Comparison of ENCODE assay signal across 10 mouse cellular contexts in the genomic region with DNA sequence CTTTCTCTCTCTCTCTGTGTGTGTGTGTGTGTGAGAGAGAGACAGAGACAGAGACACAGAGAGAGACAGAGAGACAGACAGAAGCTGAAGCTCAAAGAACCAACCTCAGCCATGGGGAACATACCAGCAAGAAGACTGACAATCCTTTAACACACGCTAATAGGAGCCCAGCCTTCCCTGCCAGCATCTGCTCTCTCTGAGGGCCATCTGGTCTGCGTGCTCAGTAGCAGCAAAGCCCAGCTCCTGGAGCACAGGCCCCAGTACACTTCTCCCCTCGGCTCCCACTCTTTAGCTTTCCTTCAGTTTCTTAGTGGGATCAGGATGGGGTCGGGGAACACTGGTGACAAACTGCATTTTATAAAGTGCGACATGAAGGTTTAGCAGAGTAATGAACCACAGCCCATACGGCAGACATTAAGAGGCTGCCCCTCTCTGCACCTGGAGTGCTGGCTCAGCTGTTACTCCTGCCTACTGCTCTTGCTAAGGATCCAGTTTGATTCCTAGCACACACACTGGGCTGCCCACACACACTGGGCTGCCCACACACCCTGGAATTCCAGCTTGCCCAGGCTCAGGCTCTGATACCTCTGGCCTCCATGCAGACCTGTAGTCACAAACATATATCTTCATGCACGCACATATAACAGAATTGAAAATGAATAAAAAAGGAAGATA. TPM values are rescaled to one million over a fixed set of nuclear protein-coding genes. Genes with fewer than 3 reads are reported as not detected.
A peak's percentile ranks its signal among the peaks of the same experiment; 100 is the strongest.
DNase-seq lines count a peak whose midpoint lies in the region; ATAC-seq and TF ChIP-seq lines count a peak whose summit lies in the region.
"Had no signal": no experiment of that assay in that cellular context is flagged by ENCODE, and none has a peak within 500 bp of the region (broad histone marks: within the 10 kb centered on the region; RNA-seq: fewer than 3 reads in every experiment).

No protein-coding gene starts in this region.

- H3K9ac ChIP-seq in heart, embryonic 11.5 days (ENCODE audit: low read depth, low read length), result peak overlapping the region; percentile 79
- H3K9ac ChIP-seq in forebrain, postnatal 0 days, result no peak overlapping the region
- H3K9ac ChIP-seq: liver, embryonic 15.5 days had no signal

- no peaks in the 10 kb centered on the region for H3K36me3 ChIP-seq in heart, embryonic 11.5 days (ENCODE audit: control insufficient read depth, insufficient read depth, low read length)
- no peaks in the 10 kb centered on the region for H3K36me3 ChIP-seq in forebrain, postnatal 0 days (ENCODE audit: insufficient read depth)
- no peaks in the 10 kb centered on the region for H3K36me3 ChIP-seq in kidney, adult 2 months (ENCODE audit: control insufficient read depth, insufficient read depth, low read length)
- H3K36me3 ChIP-seq: liver, embryonic 15.5 days had no signal

- DNase-seq in heart, adult 9 months (ENCODE audit: low spot score in 2 of 2), result no peak
- peak; percentile 60 to 67 for DNase-seq in cerebellum, postnatal 14 days
- DNase-seq in forebrain, postnatal 0 days, result peak; percentile 51
- peak; percentile 29 to 33 for DNase-seq in left cerebral cortex, postnatal 36 days (ENCODE audit: low spot score in 2 of 2)
- DNase-seq in adrenal gland, adult 8-10 months, result no peak
- DNase-seq in kidney, adult 2 months, result no peak
- no peak for DNase-seq in kidney, postnatal 10 days

- ATAC-seq in heart, embryonic 11.5 days (replicated peaks; ENCODE audit: insufficient number of reproducible peaks, low FRiP score, low TSS enrichment), result no peak
- peak; percentile 79 for ATAC-seq in forebrain, postnatal 0 days

- TF ChIP-seq POLR2A in kidney, adult 2 months (IDR thresholded peaks at IDR 0.05; ENCODE audit: low read depth, low read length), result no peak

- no peak for TF ChIP-seq CTCF in forebrain, postnatal 0 days (IDR thresholded peaks at IDR 0.05; ENCODE audit: low read depth)
- no peak for TF ChIP-seq CTCF in kidney, adult 2 months (conservative IDR thresholded peaks at IDR 0.05; ENCODE audit: insufficient read depth, insufficient read length, low read depth, low read length)

- H3K4me3 ChIP-seq in heart, embryonic 11.5 days (ENCODE audit: low read depth, low read length), result peak overlapping the region; percentile 39
- no peak overlapping the region for H3K4me3 ChIP-seq in forebrain, postnatal 0 days (ENCODE audit: low read depth, low read length)
- no peak overlapping the region for H3K4me3 ChIP-seq in kidney, adult 2 months (ENCODE audit: insufficient read depth, low read depth, low read length)
- H3K4me3 ChIP-seq: liver, embryonic 15.5 days had no signal

- H3K4me1 ChIP-seq in heart, embryonic 11.5 days (ENCODE audit: control insufficient read depth, insufficient read depth, low read length), result peaks cover 22% of the 10 kb centered on the region
- H3K4me1 ChIP-seq in forebrain, postnatal 0 days (ENCODE audit: insufficient read depth), result no peaks in the 10 kb centered on the region
- H3K4me1 ChIP-seq in kidney, adult 2 months (ENCODE audit: control insufficient read depth, insufficient read depth, low read length), result no peaks in the 10 kb centered on the region

- no peaks in the 10 kb centered on the region for H3K9me3 ChIP-seq in heart, embryonic 11.5 days (replicated peaks; ENCODE audit: control insufficient read depth, low read length)
- H3K9me3 ChIP-seq in forebrain, postnatal 0 days (ENCODE audit: low read length), result no peaks in the 10 kb centered on the region
- H3K9me3 ChIP-seq: liver, embryonic 15.5 days had no signal

- 48% methylated on average over 7 of the region's 7 CpGs for WGBS in heart, embryonic 11.5 days (ENCODE audit: insufficient replicate concordance)
- WGBS in forebrain, postnatal 0 days, result 54% methylated on average over 7 of the region's 7 CpGs
- 69% methylated on average over 7 of the region's 7 CpGs for WGBS in kidney, adult 2 months

- intact Hi-C loops in left cerebral cortex, postnatal 36 days (cut with DNase I), result no loop called here

- peak overlapping the region; percentile 94 for H3K27ac ChIP-seq in heart, embryonic 11.5 days (ENCODE audit: low read depth, low read length)
- H3K27ac ChIP-seq in forebrain, postnatal 0 days (ENCODE audit: low read depth, low read length), result no peak overlapping the region
- no peak overlapping the region for H3K27ac ChIP-seq in kidney, adult 2 months (ENCODE audit: insufficient read depth, low read depth, low read length)
- H3K27ac ChIP-seq: liver, embryonic 15.5 days had no signal

- H3K27me3 ChIP-seq in heart, embryonic 11.5 days (ENCODE audit: control insufficient read depth, insufficient read depth, low read length), result no peaks in the 10 kb centered on the region
- no peaks in the 10 kb centered on the region for H3K27me3 ChIP-seq in forebrain, postnatal 0 days (ENCODE audit: insufficient read depth, low read length)
- no peaks in the 10 kb centered on the region for H3K27me3 ChIP-seq in kidney, adult 2 months (replicated peaks; ENCODE audit: control insufficient read depth, insufficient read depth, low read length)

- H3K4me2 ChIP-seq in heart, embryonic 11.5 days, result peak overlapping the region; percentile 71
- no peak overlapping the region for H3K4me2 ChIP-seq in forebrain, postnatal 0 days (ENCODE audit: low read depth)
- H3K4me2 ChIP-seq: liver, embryonic 15.5 days had no signal

RNA-seq across cellular contexts. Expression of a gene that starts 1.2 kb away (rescaled TPM):
- polyA plus RNA-seq in heart, embryonic 11.5 days (2014; fragmentation: Nextera tagmentation; extraction: Ambion mirVana), result 50.9 and 62.4 TPM in 2 replicates
- 0.15 and 0.48 TPM in 2 replicates for total RNA-seq in forebrain, postnatal 0 days (2014; rRNA removed)
- 0.16 and 0.31 TPM in 2 replicates for polyA plus RNA-seq in forebrain, postnatal 0 days (2015; fragmentation: Nextera tagmentation; extraction: Ambion mirVana)
- under 1 TPM; 0.10 to 0.25 TPM for total RNA-seq in left cerebral cortex, postnatal 36 days (2021)
- total RNA-seq in adrenal gland, adult 8-10 months (2022), result 1 to 10 TPM in 3 of 4 experiments, under 1 TPM in 1; 0.66 to 3.4 (median 1.0) TPM
- polyA plus RNA-seq in kidney, adult 2 months (2012; rRNA removed), result 0.24 and 0.66 TPM in 2 replicates
- total RNA-seq: MEL had no signal

RNA-seq across cellular contexts. Expression of a gene that starts 5.5 kb away (rescaled TPM):
- polyA plus RNA-seq in heart, embryonic 11.5 days (2014; fragmentation: Nextera tagmentation; extraction: Ambion mirVana), result 5.9 and 6.2 TPM in 2 replicates
- total RNA-seq in forebrain, postnatal 0 days (2014; rRNA removed), result 7.1 and 8.7 TPM in 2 replicates
- 4.2 and 5.4 TPM in 2 replicates for polyA plus RNA-seq in forebrain, postnatal 0 days (2015; fragmentation: Nextera tagmentation; extraction: Ambion mirVana)
- 10 to 100 TPM; 12.3 to 21.0 TPM for total RNA-seq in left cerebral cortex, postnatal 36 days (2021)
- 10 to 100 TPM; 20.7 to 32.3 (median 29.1) TPM for total RNA-seq in adrenal gland, adult 8-10 months (2022)
- 14.1 and 16.0 TPM in 2 replicates for polyA plus RNA-seq in kidney, adult 2 months (2012; rRNA removed)

Comparison
In these comparisons a context has a peak if more than half of its experiments do, and no peak if none do; other contexts are left out.
1. DNase-seq: peak in cerebellum, postnatal 14 days (2 of 2), forebrain, postnatal 0 days (single experiment) and left cerebral cortex, postnatal 36 days (2 of 2); none in heart, adult 9 months (0 of 2), adrenal gland, adult 8-10 months (single experiment), kidney, adult 2 months (single experiment) and kidney, postnatal 10 days (single experiment).